Mouse (Mus musculus) mouse embryonic stem cell (cell line): ENCODE results near the gene Mettl7a3.

Experiments used
- in situ Hi-C, 2 experiments: fragments of 300-500 bp; cut with MboI; formaldehyde crosslinking; loops; 1 replicate in 1 of 2; 3 replicates in 1 of 2; pipeline ENCODE4 v1.14.3; 2019 to 2020; ENCODE audit warnings: low sequenced_read_pairs in 2 of 2, low pct_unique_long_range_greater_than_20kb in 1 of 2, mixed read lengths in 1 of 2; ENCODE audit not compliant: unreplicated experiment in 1 of 2

The Mettl7a3 gene

DNA sequence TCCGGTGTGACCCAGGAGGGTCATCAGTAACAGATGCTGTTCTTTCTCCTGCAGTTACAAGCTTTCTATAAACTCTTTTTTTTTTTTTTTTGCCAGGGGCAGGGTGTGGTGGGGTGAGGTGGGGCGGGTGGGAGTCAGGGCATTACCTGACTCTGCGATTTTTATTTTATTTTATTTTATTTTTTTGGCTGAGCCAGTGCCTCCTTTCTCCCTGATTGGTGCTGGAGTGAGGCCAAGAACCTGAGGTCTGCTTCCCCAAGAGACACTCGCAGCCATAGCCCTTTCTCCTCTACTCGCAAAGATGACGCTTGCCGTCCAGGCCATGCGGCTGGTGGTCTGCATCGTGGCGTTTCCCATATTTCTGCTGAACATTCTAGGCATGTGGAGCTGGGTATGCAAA, at the start of gene Mettl7a3:
Mettl7a3 (plus strand) TSS at position 301 of the 400 bp plus-strand sequence.
- in situ Hi-C loops: no loop called here

DNA sequence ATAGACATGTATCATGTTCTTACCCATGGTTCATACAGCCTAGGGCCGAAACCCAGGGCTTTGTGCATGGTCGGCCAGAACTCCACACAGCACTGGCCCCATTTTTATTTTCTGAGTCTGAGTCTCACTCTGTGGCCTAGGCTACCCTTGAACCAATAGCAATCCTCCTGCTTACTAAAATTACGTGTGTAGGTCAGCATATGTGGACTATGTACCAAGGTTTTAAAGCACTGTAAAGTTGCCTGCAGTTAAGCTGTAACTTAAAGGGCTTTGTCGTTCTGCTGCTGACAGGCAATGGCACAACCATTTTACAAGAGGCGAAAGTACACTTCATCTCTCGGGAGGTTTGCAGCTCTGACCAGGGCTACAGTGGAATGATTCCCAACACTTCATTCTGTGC, 45.7 kb upstream of the Mettl7a3 start:
- in situ Hi-C loops: no loop called here

DNA sequence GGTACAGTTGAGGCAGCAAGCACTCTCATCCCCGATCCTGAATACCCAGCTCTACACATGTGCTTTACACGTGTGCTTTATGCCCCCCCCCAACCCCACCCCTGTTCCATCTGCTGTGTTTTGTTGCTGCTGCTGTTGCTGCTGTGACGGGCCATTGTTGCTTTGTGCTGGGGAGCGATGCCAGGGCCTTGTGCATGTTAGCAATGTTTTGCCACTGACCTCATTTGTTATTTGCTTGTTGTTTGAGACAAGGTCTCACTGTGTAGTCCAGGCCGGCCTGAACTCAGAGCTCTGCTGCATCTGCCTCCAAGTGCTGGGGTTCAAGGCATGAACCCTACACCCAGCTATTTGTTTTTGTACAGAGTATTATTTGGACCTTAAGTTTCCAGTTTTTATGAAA, 43.9 kb upstream of the Mettl7a3 start:
- in situ Hi-C loops: no loop called here

DNA sequence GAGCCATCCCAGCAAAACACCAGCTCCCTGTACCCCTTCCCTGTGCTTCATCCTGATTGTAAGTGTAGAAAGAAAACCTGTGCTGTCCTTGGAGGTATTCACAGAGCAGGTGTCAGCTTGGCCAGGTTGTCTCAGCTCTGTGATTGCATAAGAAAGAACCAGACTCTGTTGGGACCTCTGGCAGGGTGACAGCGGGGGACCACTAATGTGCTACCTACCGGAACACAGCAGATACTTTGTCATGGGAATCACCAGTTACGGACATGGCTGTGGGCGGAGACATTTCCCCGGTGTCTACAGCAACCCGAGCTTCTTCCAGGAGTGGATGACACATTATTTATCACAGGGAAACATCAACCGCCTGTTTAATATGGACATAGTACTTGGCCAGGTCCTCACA, 42.4 kb upstream of the Mettl7a3 start:
- in situ Hi-C loops: no loop called here

DNA sequence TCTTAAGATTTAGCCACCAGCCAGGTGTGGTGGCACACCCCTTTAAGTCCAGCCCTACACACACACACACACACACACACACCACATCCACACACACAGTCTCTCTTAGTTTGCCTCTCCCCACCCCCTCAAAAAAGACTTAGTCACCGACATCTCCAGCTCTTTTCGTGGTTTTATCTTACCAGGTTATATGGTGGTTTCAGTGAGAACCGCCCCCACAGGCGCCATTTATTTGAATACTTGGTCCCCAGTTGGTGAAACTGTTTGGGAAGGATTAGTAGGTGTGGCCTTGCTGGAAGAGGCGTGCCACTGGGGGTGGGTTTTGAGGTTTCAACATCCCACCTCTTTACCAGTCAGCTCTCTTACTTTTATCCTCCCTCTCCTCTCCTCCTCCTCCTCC, 36.9 kb upstream of the Mettl7a3 start:
- in situ Hi-C loops: no loop called here

DNA sequence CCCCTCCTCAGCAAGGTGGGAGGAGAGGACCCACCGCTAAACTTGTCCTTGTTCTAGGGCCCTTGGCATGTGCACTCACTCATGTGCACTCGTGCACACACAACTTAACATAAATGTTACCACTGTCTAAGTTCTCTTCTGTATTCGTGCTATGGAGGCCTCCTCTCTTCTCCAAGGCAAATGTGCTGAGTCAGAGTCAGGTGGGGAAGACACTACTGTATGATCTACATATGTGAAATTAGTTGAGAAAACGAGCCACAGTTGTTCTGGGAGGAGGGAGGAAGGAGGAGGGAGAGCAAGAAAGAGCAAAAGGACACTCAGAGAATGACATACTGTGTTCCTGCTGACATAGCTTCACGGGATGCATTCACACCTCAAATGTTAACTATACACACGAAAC, 34.2 kb upstream of the Mettl7a3 start:
- in situ Hi-C loops: loop anchor here (10.0 to 25.0 kb wide), 2 partner anchors 56 to 263 kb away; partner anchors contain the start of gene Dip2b (in 1 of the 2)

DNA sequence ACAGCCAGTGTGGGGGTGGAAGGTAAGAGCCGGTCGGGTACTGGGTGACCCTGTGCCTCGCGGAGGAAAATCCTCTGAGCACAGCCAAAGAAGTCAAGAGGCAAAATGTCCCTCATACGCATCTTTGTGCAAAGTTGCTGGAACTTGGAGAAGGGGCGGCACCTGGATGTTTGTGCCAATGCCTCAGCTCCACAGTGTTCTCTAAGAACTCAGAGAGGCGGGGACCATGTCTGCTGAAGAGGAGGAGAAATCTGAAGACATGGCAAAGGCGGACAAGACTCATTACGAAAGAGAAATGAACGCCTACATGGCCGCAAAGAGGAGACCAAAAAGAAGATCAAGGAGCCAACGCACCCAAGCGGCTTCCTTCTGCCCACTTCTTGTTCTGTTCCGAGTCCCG, 33.2 kb upstream of the Mettl7a3 start:
- in situ Hi-C loops: loop anchor here (10.0 to 25.0 kb wide), 2 partner anchors 57 to 264 kb away; partner anchors contain the start of gene Dip2b (in 1 of the 2)

DNA sequence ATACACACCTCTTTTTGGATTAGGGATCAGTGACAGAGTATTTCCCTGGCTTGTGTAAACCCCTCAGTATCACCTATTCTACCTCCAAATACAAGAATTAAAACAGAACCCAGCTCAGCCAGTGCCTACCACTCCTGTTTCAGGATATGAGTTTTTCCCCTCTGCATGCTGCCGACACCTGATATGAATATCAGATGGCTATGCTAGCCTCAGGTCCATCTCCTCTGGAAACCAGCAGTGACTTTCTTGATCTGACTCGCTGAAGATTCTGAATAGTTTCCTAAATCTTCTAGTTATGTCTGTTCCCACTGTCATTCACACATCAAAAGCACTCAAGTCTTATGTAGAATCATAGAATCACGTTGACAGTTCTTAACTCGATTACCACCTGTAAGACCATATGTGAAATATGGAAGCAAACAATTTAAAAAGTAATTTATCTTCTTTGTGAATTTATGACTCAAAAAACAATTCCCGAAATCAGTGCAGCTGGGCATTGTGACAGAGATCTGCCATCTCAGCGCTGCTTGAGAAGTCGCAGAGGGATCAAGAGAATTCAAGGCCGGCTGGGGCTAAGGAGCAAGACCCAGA, 31.2 kb upstream of the Mettl7a3 start:
- in situ Hi-C loops: loop anchor here (10.0 to 25.0 kb wide), 2 partner anchors 59 to 266 kb away; partner anchors contain the start of gene Dip2b (in 1 of the 2)

DNA sequence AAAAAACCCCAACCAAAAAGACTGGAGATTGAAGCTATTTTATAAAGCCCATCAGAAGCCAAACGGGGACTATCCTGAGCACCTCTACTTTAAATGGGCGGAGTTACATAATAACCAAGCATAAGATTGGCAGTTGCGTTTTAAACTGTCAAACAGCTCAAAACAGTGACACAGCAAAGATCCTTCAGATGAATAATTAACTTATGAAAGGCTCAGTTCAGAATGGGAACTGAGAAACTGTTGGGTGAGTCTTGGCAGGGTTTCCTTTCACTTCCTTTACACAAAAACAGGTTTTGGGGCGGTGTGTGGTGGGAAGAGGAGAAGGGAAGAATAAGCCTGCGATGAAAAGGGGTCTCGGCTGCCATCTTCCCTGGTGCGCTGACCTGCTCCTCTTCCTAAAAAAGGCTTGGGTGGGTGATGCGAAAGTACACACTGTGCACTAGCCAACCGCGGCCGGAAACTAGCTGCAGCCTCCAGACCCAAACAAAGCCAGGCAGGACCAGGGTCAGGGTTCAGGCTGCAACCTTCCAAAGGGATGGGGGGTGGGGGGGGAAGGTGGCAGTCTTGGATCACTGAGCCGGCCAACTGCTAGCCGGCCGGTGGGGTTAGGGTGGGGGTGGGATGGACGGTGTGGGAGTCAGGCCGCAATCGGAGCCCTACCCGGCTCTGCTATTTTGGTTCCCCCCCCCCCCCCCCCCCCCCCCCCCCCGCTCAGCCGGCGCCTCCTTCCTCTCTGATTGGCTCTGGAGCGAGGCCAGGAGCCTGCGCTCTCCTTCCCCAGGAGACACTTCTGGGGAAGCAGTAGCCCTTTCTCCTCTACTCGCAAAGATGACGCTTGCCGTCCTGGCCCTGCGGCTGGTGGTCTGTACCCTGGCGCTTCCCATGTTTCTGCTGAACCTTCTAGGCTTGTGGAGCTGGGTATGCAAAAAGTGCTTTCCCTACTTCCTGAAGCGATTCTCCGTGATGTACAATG, 30.4 kb upstream of the Mettl7a3 start, which contains the start of gene Mettl7a1:
Mettl7a1 (plus strand) TSS at position 122 of the 973 bp plus-strand sequence.
- in situ Hi-C loops: loop anchor here (10.0 to 25.0 kb wide), 2 partner anchors 60 to 267 kb away; partner anchors contain the start of gene Dip2b (in 1 of the 2)

DNA sequence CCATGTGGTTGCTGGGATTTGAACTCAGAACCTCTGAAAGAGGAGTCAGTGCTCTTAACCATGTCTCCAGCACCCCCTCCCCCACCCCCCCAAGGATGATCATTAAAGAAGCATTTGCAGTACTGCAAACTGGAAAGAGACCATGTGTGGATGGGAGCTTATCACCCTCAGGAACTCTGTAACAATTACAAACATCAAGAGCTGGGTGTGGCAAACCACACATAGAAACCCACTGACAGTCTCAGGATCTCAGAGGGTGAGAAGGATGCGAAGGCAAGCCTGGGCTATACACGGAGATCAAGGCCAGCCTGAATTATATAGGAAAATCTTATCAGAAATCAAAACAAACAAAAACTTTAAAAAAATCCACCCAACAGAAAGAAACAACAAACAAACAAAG, 28.5 kb upstream of the Mettl7a3 start:
- in situ Hi-C loops: loop anchor here (10.0 to 25.0 kb wide), 2 partner anchors 61 to 269 kb away; partner anchors contain the start of gene Dip2b (in 1 of the 2)

DNA sequence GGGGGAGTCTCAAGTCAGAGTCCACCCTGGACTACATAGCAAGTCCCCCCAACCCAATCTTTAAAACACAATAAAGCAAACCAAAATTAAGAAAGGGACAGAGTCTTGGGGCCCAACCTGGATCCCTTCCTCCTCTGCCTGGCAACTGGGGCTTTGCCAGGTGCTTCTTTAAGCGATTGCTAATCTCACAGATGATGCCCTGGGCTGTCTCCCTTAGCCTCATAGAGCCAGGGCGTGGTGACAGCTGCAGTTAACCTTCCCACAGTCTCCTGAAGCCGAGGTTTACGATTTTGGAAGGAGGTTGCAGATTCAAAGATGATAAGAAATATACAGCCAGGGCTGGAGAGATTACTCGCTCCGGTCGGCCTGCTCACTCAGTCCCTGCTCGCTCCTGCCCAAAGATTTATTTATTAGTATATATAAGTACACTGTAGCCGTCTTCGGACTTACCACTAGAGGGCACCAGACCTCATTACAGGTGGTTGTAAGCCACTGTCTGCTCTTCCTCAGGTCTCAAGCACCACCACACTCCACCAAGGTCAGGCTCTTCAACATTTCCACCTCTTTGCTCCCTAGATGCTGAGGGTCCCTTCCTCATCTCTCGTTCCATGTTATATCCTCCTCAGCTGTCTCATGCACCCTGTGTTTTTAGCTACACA, 27.2 kb upstream of the Mettl7a3 start:
- in situ Hi-C loops: loop anchor here (10.0 to 25.0 kb wide), 2 partner anchors 63 to 270 kb away; partner anchors contain the start of gene Dip2b (in 1 of the 2)

DNA sequence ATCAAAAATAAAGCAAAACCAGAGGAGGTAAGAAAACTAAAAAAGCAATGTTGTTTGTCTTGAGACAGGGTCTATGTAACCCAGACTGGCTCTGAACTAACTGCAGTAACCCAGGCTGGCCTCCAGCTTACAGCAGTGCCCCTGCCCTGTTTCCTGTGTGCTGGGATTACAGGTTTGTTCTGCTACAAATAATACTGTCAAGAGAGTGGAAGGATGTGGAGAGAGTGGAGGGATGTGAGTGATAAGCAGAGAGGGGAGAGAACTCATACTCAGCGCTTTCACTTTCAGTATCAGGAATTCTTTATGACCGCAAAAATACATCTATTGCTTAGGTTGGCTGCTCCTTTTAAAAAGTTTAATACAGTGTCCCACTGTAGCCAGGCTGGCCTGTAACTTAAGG, 22.4 kb upstream of the Mettl7a3 start:
- in situ Hi-C loops: loop anchor here (5.0 to 25.0 kb wide), 2 partner anchors 45 to 275 kb away; partner anchors contain the start of gene Dip2b (in 1 of the 2)

DNA sequence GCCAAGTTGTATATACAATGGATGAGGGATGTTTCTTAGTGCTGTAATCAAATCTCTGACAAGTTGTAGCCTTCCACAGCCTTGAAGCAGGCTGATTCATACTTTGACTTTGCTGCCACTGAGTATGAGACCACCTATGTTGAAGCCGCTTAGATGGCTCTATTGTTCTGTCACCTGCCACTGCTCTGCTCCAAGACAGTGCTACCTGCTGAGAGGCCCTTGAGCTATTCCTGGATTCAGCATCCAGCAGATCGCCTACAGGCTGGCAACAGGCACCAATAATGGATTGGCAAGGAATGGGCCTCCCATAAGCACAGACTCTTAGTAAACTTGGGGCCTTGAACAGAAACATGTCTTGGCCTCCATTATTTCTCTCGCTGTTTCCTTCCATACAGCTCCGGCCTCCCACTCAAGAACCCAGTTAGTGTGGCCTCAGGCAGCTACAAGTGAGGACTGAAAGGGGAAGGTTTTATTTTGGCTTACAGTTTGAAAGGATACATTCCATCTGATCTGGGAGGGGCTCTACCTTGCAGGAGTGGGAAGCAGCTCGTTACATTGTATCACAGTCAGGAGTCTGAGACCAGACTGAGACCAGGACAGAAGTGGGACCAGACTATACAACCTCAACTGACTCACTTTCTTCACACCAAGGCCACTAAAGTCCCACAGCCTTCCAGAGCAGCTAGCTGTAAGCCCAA, 20.1 kb upstream of the Mettl7a3 start:
- in situ Hi-C loops: loop anchor here (5.0 to 25.0 kb wide), 2 partner anchors 43 to 277 kb away; partner anchors contain the start of gene Dip2b (in 1 of the 2)

DNA sequence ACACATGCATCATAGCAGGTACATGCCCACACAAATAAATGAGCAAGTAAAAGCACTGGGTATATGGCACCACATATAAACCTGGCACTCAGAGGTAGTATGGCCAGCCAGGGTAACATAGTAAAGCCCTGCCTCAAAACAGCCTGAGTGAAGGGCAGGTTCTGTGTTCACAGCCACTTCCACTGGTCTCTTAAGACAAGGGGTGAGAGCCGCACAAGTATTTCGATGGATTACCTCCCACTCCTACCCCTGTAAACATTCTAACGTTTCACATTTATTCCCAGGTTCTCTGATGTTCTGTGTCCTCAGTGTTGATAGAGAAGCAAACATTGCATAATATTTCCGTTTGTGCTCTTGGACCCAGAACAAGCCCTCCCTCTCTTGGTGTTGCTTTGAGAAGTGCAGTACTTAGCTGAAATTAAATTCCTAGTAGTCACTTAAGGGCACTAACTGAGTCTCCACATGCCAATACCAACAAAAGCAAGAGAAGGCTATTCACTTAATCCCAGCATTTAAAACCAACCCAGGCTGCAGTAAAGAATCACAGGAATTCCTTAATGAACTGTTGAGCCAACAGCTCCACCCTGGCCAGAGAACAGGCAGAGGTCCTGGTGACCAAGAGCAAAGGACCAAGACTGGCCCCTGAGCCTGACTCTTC, 16.6 kb upstream of the Mettl7a3 start:
- in situ Hi-C loops: loop anchor here in 1 of 2 experiments (25.0 kb wide), 1 partner anchor 281 kb away; the partner anchor contains the start of gene Dip2b

DNA sequence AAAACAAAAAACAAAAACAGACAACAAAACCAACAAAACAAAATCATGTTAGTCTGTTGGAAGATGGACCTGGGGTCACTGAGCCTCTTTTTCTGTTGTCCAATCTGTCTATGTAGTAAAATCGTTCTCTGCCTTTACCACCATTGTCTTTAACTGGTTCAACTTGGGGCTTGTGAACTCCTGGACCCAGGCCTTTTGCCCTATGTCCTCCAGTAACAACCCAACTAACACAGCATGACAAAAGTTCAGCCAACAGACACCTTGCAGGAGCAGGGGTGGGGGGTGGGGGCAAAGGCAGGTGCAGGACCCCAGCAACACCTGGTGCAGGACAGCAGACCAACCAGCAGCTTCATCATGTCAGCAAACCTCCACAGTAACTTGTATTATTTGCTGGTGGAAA, 14.8 kb upstream of the Mettl7a3 start:
- in situ Hi-C loops: loop anchor here in 1 of 2 experiments (25.0 kb wide), 1 partner anchor 283 kb away; the partner anchor contains the start of gene Dip2b

DNA sequence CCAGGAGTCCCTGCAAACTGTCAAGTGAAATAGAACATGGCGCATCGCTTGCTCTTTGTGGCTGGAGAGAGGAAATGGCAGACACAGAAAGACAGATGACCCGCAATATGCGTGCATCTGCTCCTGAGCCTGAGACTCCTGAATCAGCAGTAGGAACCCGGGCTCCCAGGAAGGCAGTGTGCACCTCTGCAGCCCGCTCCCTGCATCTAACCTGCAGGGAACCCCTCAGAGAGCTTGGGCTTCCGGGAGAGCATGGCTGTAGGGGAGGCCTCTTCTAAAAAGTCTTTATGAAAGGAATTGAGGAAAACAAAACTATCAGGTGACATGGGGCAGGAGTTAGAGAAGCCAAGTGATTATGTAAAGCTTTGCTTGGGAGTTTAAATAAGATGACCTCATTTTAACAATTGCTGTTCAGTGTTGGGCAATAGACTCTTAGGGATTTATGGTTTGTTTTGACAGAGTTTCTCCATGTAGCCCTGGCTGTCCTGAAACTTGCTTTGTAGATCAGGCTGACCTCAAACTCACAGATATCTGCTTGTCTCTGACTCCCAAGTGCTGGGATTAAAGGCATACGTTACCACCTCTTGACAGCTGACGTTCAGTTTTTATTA, 14.3 kb upstream of the Mettl7a3 start:
- in situ Hi-C loops: loop anchor here in 1 of 2 experiments (25.0 kb wide), 1 partner anchor 283 kb away; the partner anchor contains the start of gene Dip2b

DNA sequence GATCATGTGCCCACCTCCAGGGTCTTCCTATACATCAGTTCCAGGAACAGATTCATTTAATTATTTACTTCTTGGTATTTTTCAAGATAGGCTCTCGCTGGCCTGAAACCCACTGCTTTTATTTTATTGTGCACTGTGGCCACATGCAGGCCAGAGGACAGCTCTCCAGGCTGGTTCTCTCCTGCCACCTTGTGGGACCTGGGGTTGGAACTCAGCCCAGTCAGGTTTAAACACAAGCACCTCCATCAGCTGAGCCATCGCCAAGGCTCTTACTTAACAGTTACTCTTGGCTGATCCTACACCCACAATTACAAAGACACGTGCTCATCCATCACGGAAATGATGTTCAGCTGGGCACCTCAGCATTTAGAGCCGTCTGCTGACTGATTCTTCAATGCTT, 13.6 kb upstream of the Mettl7a3 start:
- in situ Hi-C loops: loop anchor here in 1 of 2 experiments (25.0 kb wide), 1 partner anchor 284 kb away; the partner anchor contains the start of gene Dip2b
